Mouse (Mus musculus) heart, embryonic 14.5 days (tissue): ENCODE measurements around the gene Hnrnpr. TPM values are rescaled to one million over a fixed set of nuclear protein-coding genes. Genes with fewer than 3 reads are reported as not detected.

Experiments used
- ATAC-seq: fragments of 200-750 bp; cut with Nextera tagmentation; 2 replicates; pipeline ENCODE4 v1.8.0; 2017; ENCODE audit warnings: low read depth, moderate TSS enrichment; ENCODE audit not compliant: insufficient number of reproducible peaks, insufficient read depth, low FRiP score
- H3K27ac ChIP-seq, 2 experiments: fragments of 200-500 bp in 1 of 2; fragments of 300-500 bp in 1 of 2; sonication (generic) in 1 of 2; replicated peaks in 1 of 2; 2 replicates each; pipeline ENCODE4 v1.5.1; 2012 to 2014; ENCODE audit warnings: low read depth in 2 of 2, low read length in 2 of 2, control low read depth in 1 of 2, mild to moderate bottlenecking in 1 of 2, mixed read lengths in 1 of 2; ENCODE audit not compliant: control insufficient read depth in 1 of 2, insufficient read depth in 1 of 2
- H3K27me3 ChIP-seq: fragments of 300-500 bp; sonication (generic); 2 replicates; pipeline ENCODE4 v1.6.1; 2014; ENCODE audit warnings: mild to moderate bottlenecking, low read length, control low read depth; ENCODE audit not compliant: control insufficient read depth, insufficient read depth
- H3K36me3 ChIP-seq: fragments of 300-500 bp; sonication (generic); 2 replicates; pipeline ENCODE4 v1.6.1; 2014; ENCODE audit warnings: mild to moderate bottlenecking, control low read depth, low read length, mixed read lengths; ENCODE audit not compliant: control insufficient read depth, insufficient read depth
- H3K4me1 ChIP-seq, 2 experiments: fragments of 200-500 bp in 1 of 2; fragments of 300-500 bp in 1 of 2; sonication (generic) in 1 of 2; 2 replicates each; pipeline ENCODE4 v1.6.1; 2012 to 2014; ENCODE audit warnings: low read length in 2 of 2, control low read depth in 1 of 2, mixed read lengths in 1 of 2; ENCODE audit not compliant: control insufficient read depth in 2 of 2, insufficient read depth in 2 of 2
- H3K4me2 ChIP-seq: fragments of 300-500 bp; sonication (generic); 2 replicates; pipeline ENCODE4 v1.6.1; 2014; ENCODE audit warnings: mild to moderate bottlenecking, low read length
- H3K4me3 ChIP-seq, 2 experiments: fragments of 200-500 bp in 1 of 2; fragments of 300-500 bp in 1 of 2; sonication (generic) in 1 of 2; 2 replicates each; pipeline ENCODE4 v1.5.1; 2012 to 2014; ENCODE audit warnings: low read length in 2 of 2, mild to moderate bottlenecking in 2 of 2, control low read depth in 1 of 2, low read depth in 1 of 2, moderate library complexity in 1 of 2; ENCODE audit not compliant: control insufficient read depth in 1 of 2, insufficient read depth in 1 of 2
- H3K9ac ChIP-seq: fragments of 300-500 bp; sonication (generic); 2 replicates; pipeline ENCODE4 v1.6.1; 2014; ENCODE audit warnings: mild to moderate bottlenecking, low read length
- H3K9me3 ChIP-seq: fragments of 300-500 bp; sonication (generic); 2 replicates; pipeline ENCODE4 v1.6.1; 2016; ENCODE audit warnings: low read length, control low read depth; ENCODE audit not compliant: control insufficient read depth
- WGBS: fragments of 180-500 bp; shearing (Covaris S2); extraction: QIAGEN DNeasy Blood & Tissue Kit; methylation state at CpG from one replicate; pipeline ENCODE4 v1.1.7; 2014; 5-methylcytosine and 5-hydroxymethylcytosine counted together
- polyA plus RNA-seq: library from polyadenylated mRNA; unstranded; fragments of >200 nt; fragmentation: Nextera tagmentation; extraction: Ambion mirVana; gene quantifications from 2 replicates; pipeline ENCODE4 v1.2.1, GENCODE M21; 2014

The Hnrnpr gene
- polyA plus RNA-seq, 1 experiment from 2014 or later: 88.8 TPM

DNA sequence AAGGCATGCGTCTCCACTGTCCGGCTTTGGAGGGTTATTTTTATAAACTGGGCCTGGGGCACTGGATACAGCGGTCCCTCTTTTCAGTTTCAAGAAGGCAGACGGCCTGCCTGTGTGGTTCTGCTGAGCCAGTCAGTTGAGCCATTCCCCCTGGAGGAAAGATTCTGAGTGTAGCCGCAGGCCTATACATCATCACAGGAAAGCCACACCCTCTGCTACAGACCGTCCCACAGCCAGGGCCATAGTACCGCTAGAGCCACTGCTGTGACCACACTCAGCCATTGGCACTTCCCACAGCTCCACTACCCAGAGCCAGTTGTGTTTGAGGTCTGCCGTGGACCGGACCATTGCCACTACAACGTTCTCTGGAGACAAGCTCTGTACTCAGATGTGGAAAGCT is 91.1 kb downstream of the Hnrnpr start:
- Histone ChIP-seq H3K4me2 (no peak overlapping the region), H3K9ac (no peak overlapping the region), H3K27me3 (no peaks in the 10 kb centered on the region), H3K4me1 (no peaks in the 10 kb centered on the region), H3K9me3 (no peaks in the 10 kb centered on the region), H3K36me3 (no peaks in the 10 kb centered on the region), H3K27ac (no peak overlapping the region), H3K4me3 (no peak overlapping the region)
- 78% methylated on average over 10 of the region's 10 CpGs for WGBS
- ATAC-seq: no peak

DNA sequence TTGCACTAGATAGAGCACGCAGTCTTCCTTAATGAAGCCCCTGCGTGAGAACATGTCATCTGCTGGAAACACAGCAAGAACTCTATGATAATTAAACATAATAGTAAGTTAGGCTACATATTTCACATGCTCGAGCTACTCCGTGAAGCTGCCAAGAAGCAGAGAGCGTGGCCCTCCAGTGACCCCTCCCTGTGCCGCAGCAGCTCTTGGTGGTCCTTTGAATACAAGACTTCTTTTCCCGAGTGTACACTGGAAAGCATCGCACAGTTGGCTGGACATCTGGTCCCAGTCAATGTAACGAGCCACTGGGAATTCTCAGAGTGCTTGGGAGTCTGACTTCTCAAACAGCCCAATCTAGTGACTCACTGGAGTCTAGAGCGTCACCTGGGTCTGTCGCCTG is 97.1 kb downstream of the Hnrnpr start:
- Histone ChIP-seq H3K9me3 (no peaks in the 10 kb centered on the region), H3K36me3 (no peaks in the 10 kb centered on the region), H3K27me3 (no peaks in the 10 kb centered on the region), H3K4me2 (no peak overlapping the region), H3K4me1 (no peaks in the 10 kb centered on the region), H3K27ac (no peak overlapping the region), H3K9ac (no peak overlapping the region), H3K4me3 (no peak overlapping the region)
- WGBS: 63% methylated on average over 11 of the region's 11 CpGs
- ATAC-seq: no peak

Other genes starting within 250 kb of the Hnrnpr start
- gene Id3, start 167.4 kb upstream of the Hnrnpr start, polyA plus RNA-seq: 247 and 296 TPM in 2 replicates
- 2.5 and 3.1 TPM in 2 replicates for gene E2f2, start 138.5 kb upstream of the Hnrnpr start, polyA plus RNA-seq
- 1.3 and 1.5 TPM in 2 replicates for gene Asap3, start 104.6 kb upstream of the Hnrnpr start, polyA plus RNA-seq
- gene Tcea3, start 63.2 kb upstream of the Hnrnpr start, polyA plus RNA-seq: 64.7 and 74.6 TPM in 2 replicates
- gene Zfp46, start 26.3 kb upstream of the Hnrnpr start, polyA plus RNA-seq: 23.1 and 27.6 TPM in 2 replicates
- 0.11 TPM in 1 of 2 replicates, not detected in the other for gene Htr1d, start 112.6 kb downstream of the Hnrnpr start, polyA plus RNA-seq
- gene 6030445D17Rik, start 151.3 kb downstream of the Hnrnpr start, polyA plus RNA-seq: 0.26 and 0.30 TPM in 2 replicates
- gene Luzp1, start 158.8 kb downstream of the Hnrnpr start, polyA plus RNA-seq: 90.5 and 95.6 TPM in 2 replicates